Mouse (Mus musculus): Measurements from ENCODE around the gene Fbln1. TPM values are rescaled to one million over a fixed set of nuclear protein-coding genes. Genes with fewer than 3 reads are reported as not detected.

Fbln1 gene
- polyA plus RNA-seq, 1 experiment = 6.9 TPM

DNA sequence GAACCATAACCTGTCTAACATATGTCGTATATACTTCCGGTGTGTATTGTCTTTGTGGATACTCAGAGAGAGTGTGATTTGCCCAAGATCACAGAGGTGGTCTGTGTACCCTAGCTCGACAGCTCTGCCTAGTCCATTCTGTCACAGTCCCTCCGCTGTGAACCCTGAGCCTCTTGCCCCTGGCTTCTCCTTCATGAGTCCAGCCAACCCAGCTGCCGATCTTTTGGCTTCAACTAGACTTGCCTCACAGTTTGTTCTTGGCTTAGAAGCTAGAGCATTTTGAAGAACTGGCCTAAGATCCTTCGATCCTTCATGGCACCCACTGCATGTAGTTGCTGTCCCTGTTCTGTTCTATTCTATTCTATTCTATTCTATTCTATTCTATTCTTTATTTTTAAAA, 46.7 kb downstream of the Fbln1 start:
- 39% methylated on average over 6 of the region's 6 CpGs for WGBS

DNA sequence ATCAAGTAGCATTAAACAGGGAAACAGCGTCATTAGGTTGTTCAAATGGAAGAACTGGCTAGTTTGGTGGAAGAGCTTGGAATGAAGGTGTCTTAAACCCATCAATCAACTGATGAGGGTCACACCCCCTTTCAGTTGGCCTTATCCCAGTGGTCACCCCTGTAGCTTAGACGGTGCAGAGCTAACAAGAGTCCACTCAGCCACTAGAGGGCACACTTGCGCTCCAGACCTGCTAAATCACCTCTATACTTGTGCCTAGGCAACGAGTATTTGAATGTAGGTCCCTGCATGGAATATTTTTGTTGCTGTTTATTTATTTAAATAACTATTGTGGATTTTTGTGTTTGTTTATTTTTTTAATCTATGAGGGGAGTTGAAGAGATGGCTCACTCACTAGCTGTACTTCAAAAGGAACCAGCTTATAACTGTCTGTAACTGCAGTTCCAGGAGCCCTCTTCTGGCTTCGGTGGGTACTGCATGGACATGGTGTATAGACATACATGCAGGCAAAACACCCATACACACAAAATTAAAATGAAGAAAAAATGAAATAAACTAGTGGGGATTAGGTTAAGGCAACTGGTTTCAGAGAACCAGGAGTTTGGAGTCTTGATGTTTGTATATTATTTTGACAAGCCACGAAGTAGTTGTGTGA, 52.2 kb downstream of the Fbln1 start:
- WGBS = 68% methylated on average over 6 of the region's 6 CpGs
- H3K27ac ChIP-seq (ENCODE audit: insufficient read depth, low read length) = no peak overlapping the region
- TF ChIP-seq CTCF (IDR thresholded peaks at IDR 0.05; ENCODE audit: borderline replicate concordance, insufficient read depth, low read depth, low read length) = peak; percentile 28; the same call in 1 of the 2 replicates
- TF ChIP-seq POLR2A (IDR thresholded peaks at IDR 0.05; ENCODE audit: borderline replicate concordance, insufficient read depth, low read length) = no peak
- H3K27me3 ChIP-seq (ENCODE audit: control insufficient read depth, insufficient read depth, low read length) = no peaks in the 10 kb centered on the region
- no peaks in the 10 kb centered on the region for H3K4me1 ChIP-seq (ENCODE audit: control insufficient read depth, insufficient read depth, low read length)
- no peak overlapping the region for H3K4me3 ChIP-seq (replicated peaks; ENCODE audit: insufficient read depth, low read depth, low read length)
- DNase-seq = no peak

More for the DNA sequence above, 46.7 kb downstream of the Fbln1 start:
- Histone ChIP-seq H3K4me3 (replicated peaks; ENCODE audit: insufficient read depth, low read depth, low read length) (no peak overlapping the region), H3K4me1 (ENCODE audit: control insufficient read depth, insufficient read depth, low read length) (no peaks in the 10 kb centered on the region), H3K27ac (ENCODE audit: insufficient read depth, low read length) (no peak overlapping the region), H3K27me3 (ENCODE audit: control insufficient read depth, insufficient read depth, low read length) (no peaks in the 10 kb centered on the region)
- DNase-seq = no peak
- TF ChIP-seq CTCF (IDR thresholded peaks at IDR 0.05; ENCODE audit: borderline replicate concordance, insufficient read depth, low read depth, low read length) = no peak
- no peak for TF ChIP-seq POLR2A (IDR thresholded peaks at IDR 0.05; ENCODE audit: borderline replicate concordance, insufficient read depth, low read length)

DNA sequence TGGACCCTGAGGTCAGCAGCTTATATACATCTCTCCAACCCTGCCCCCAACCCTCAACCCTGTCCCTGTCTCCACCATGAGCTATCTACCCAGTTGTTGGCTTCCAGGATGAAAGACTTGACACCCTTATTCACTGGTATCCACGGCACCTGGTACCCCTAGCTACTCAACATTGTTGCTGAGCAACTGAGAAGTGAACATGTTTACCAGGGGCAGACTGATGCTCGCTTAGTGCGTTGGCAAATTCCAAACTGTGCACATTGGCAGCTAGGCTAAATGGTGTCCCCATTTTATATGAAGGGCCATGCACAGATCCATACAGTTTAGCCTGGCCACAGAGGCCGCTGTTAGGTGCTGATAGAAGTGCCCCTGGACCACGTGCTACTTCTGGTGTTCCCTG, 57.1 kb downstream of the Fbln1 start:
- Histone ChIP-seq H3K27me3 (ENCODE audit: control insufficient read depth, insufficient read depth, low read length) (no peaks in the 10 kb centered on the region), H3K4me3 (replicated peaks; ENCODE audit: insufficient read depth, low read depth, low read length) (no peak overlapping the region), H3K27ac (ENCODE audit: insufficient read depth, low read length) (no peak overlapping the region), H3K4me1 (ENCODE audit: control insufficient read depth, insufficient read depth, low read length) (no peaks in the 10 kb centered on the region)
- no peak for DNase-seq
- WGBS = 78% methylated on average over 5 of the region's 5 CpGs
- no peak for TF ChIP-seq POLR2A (IDR thresholded peaks at IDR 0.05; ENCODE audit: borderline replicate concordance, insufficient read depth, low read length)
- no peak for TF ChIP-seq CTCF (IDR thresholded peaks at IDR 0.05; ENCODE audit: borderline replicate concordance, insufficient read depth, low read depth, low read length)

DNA sequence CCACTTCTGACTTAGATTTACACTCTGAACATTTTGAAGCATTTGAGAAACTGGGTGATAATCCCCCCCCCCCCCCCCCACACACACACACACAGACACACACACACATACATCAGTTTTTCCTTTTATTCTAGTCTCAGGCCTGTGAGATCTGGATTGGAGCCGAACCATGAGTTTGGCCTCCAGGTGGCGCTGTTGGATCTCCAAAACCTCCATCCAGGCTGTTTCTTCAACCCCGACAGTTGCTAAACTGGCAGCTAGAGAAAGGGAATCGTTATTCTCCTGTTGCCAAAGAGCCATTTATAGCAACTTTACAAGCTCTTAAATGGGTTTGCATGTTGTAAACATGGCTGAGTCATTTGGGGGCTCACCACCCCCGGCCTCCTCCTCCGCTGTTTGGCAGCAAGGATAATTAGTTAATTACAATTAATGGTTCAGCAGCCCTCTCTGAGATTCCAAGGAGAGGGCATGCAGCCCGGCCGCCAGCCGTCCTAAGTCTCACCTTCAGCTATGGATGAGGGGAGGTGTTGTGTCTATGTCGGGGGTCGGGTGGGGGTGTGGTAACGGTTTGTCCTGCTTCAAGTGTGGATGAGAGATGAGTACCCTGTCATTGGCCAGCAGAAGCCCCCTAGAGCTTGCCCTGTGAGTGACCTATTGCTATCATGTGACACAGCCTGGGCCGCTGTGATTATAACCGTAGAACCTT, 61.1 kb downstream of the Fbln1 start:
- no peak for TF ChIP-seq POLR2A (IDR thresholded peaks at IDR 0.05; ENCODE audit: borderline replicate concordance, insufficient read depth, low read length)
- peak; percentile 82 for TF ChIP-seq CTCF (IDR thresholded peaks at IDR 0.05; ENCODE audit: borderline replicate concordance, insufficient read depth, low read depth, low read length)

DNA sequence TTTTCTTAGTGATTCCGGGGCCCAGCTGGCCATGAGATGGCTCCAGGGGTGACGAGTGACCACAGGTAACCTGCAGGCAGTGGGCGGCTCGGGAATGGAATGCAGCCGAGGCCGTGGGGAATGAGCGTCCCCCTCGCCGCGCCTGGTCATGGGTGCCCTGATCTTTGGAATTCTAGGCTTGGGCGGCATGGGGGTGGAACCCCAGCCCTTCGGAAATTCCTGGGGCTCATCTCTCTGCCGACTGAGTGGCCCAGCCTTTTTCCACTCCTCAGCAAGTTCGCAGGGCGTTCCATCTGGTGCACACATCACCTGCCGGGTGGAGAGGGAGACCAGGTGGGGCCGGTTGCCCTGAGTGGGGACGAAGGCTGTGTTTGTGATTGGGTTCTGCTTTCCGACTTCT, 62.1 kb downstream of the Fbln1 start:
- no peak overlapping the region for H3K4me3 ChIP-seq (replicated peaks; ENCODE audit: insufficient read depth, low read depth, low read length)
- H3K27me3 ChIP-seq (ENCODE audit: control insufficient read depth, insufficient read depth, low read length) = no peaks in the 10 kb centered on the region
- TF ChIP-seq POLR2A (IDR thresholded peaks at IDR 0.05; ENCODE audit: borderline replicate concordance, insufficient read depth, low read length) (no peak), CTCF (IDR thresholded peaks at IDR 0.05; ENCODE audit: borderline replicate concordance, insufficient read depth, low read depth, low read length) (no peak)
- no peaks in the 10 kb centered on the region for H3K4me1 ChIP-seq (ENCODE audit: control insufficient read depth, insufficient read depth, low read length)
- no peak overlapping the region for H3K27ac ChIP-seq (ENCODE audit: insufficient read depth, low read length)
- 90% methylated on average over 19 of the region's 19 CpGs for WGBS
- DNase-seq = no peak

More for the DNA sequence above, 61.1 kb downstream of the Fbln1 start:
- no peaks in the 10 kb centered on the region for H3K27me3 ChIP-seq (ENCODE audit: control insufficient read depth, insufficient read depth, low read length)
- peak; percentile 70 to 83 for DNase-seq
- no peak overlapping the region for H3K27ac ChIP-seq (ENCODE audit: insufficient read depth, low read length)
- H3K4me3 ChIP-seq (replicated peaks; ENCODE audit: insufficient read depth, low read depth, low read length) = no peak overlapping the region
- no peaks in the 10 kb centered on the region for H3K4me1 ChIP-seq (ENCODE audit: control insufficient read depth, insufficient read depth, low read length)
- WGBS = 40% methylated on average over 14 of the region's 14 CpGs

DNA sequence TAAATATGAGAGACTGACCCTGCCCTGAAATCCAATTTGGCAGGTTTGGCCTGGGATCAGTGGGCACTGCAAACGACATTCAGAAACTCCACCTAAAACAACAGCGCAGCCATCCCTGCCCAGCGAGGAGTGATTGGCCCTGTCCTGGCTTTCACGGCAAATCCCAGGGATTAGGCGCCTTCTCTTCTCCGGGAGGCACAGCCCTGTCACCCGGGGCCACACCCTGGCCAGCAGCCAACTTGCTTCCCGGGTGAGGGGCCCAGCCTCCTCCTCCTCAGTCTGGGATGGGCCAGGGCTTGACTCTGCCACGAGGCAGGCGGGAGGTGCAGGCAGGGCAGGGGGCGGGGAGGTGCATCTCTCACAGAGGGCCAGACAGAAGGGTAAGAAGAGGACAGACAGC, 67.2 kb downstream of the Fbln1 start:
- Histone ChIP-seq H3K27me3 (ENCODE audit: control insufficient read depth, insufficient read depth, low read length) (no peaks in the 10 kb centered on the region), H3K4me3 (replicated peaks; ENCODE audit: insufficient read depth, low read depth, low read length) (no peak overlapping the region), H3K4me1 (ENCODE audit: control insufficient read depth, insufficient read depth, low read length) (no peaks in the 10 kb centered on the region), H3K27ac (ENCODE audit: insufficient read depth, low read length) (no peak overlapping the region)
- no peak for DNase-seq
- 37% methylated on average over 11 of the region's 11 CpGs for WGBS
- TF ChIP-seq POLR2A (IDR thresholded peaks at IDR 0.05; ENCODE audit: borderline replicate concordance, insufficient read depth, low read length) (no peak), CTCF (IDR thresholded peaks at IDR 0.05; ENCODE audit: borderline replicate concordance, insufficient read depth, low read depth, low read length) (no peak)

DNA sequence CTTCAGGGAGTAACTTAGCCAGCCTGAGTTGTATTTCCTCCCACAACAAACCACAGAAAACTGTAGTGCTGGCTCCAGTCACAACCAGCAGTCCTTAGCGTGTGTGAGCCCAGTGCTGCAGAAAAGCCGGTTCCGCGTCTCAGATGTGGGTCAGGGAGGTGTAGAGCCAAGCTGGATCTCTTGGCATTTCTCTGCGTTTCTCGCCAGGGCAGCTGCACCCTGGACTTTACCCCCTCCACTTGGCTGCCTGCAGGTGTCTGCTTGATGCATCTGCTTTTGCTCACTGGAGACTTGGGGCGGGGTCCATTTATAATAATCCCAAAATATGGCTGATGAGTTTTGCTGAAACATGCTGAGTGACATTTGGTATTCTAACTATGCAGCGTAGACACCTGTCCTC, 71.5 kb downstream of the Fbln1 start:
- no peak for DNase-seq
- no peak overlapping the region for H3K4me3 ChIP-seq (replicated peaks; ENCODE audit: insufficient read depth, low read depth, low read length)
- no peaks in the 10 kb centered on the region for H3K4me1 ChIP-seq (ENCODE audit: control insufficient read depth, insufficient read depth, low read length)
- H3K27me3 ChIP-seq (ENCODE audit: control insufficient read depth, insufficient read depth, low read length) = no peaks in the 10 kb centered on the region
- WGBS = 32% methylated on average over 8 of the region's 8 CpGs
- no peak overlapping the region for H3K27ac ChIP-seq (ENCODE audit: insufficient read depth, low read length)
- TF ChIP-seq POLR2A (IDR thresholded peaks at IDR 0.05; ENCODE audit: borderline replicate concordance, insufficient read depth, low read length) = no peak
- no peak for TF ChIP-seq CTCF (IDR thresholded peaks at IDR 0.05; ENCODE audit: borderline replicate concordance, insufficient read depth, low read depth, low read length)

DNA sequence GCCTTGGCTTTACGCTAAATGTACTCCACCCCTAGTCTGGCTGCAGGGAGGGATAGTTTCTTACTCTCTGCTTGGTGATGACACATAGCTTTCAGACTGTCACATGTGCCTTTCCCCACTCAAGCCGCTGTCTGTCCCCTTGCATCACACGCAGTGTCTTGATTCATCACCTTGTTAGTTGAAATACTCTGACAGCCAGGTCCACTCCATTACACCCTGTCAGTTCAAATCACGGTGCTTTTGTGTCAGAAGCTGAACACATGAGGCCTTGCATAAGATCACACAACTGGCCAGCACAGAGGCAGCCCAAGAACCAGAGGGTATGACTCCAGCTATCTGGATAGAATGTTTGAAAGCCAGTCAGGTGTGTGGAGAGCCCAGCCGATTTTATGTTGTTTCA, 73.2 kb downstream of the Fbln1 start:
- 86% methylated on average over 5 of the region's 5 CpGs for WGBS
- no peak for TF ChIP-seq CTCF (IDR thresholded peaks at IDR 0.05; ENCODE audit: borderline replicate concordance, insufficient read depth, low read depth, low read length)
- DNase-seq = no peak
- Histone ChIP-seq H3K27me3 (ENCODE audit: control insufficient read depth, insufficient read depth, low read length) (no peaks in the 10 kb centered on the region), H3K4me3 (replicated peaks; ENCODE audit: insufficient read depth, low read depth, low read length) (no peak overlapping the region), H3K27ac (ENCODE audit: insufficient read depth, low read length) (no peak overlapping the region), H3K4me1 (ENCODE audit: control insufficient read depth, insufficient read depth, low read length) (no peaks in the 10 kb centered on the region)
